Mouse (Mus musculus) layer of hippocampus, adult 9-11 months (tissue): ENCODE results near the gene Ltv1.

Experiments used
- DNase-seq: peaks from one replicate; pipeline ENCODE4 v3.0.0; 2022

Ltv1 gene

DNA sequence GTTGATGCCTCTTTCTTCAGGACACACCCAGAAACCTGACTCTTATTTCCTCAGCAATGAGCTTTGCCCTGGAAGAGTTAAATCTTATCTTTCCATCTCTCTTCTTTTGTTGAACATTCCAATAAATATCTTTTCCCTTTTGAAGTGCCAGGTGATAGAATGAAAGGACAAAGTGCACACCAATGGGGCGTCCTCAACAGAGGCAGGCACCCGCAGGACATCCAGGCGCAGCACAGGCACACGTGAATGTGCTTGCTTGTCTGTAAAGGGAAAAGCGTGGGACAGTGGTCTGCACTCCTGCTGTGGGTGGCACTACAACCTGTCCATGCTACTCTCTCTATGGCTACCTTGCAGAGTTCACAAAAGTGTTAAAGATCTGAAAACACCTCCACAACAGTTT lies 3.1 kb downstream of the Ltv1 start:
- no peak for DNase-seq

DNA sequence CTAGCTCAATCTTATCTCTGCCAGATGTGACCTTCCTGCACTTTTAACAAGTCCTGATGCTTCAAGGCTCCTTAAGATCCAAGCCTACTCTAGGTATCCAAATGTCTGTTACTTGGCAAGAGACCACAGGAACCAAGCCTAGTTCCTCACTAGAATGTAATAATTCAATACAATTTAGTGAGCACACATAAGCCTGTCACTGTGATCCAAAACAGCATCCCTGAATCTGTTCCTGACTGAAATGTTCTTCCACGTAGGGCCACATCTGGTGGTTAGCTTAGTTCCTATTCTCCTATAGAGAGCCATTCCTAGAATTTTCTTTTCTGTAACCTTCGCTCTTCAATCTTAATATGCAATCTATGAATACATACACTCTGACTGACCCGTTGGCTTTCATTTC lies 6.2 kb downstream of the Ltv1 start:
- DNase-seq, result no peak

DNA sequence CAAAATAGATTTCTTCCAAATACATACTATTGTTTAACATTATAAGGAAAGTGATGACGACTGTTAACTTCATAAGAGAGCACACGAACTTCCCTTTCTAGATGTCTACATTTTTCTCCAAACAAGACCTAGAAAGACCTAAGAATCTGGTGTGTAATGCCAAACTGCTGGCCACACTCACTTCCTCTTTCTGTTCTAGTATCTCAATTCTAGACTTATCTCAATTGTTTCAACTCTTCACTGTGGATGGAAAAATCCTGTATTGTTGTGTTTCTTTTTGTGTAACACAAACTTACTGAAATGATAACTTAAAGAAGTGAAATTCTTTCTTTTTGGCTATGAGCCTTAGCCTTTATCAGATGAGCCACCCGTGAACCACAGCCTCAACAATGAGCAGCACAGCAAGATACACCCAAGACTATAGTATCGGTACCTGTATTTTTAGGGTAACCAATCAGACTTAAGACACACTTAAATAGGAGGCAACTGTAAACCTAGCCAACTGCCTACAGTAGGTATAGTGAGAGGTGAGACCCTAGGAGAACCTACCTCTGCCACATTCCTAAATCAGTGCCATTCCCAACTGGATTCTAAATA lies 8.7 kb downstream of the Ltv1 start:
- no peak for DNase-seq

DNA sequence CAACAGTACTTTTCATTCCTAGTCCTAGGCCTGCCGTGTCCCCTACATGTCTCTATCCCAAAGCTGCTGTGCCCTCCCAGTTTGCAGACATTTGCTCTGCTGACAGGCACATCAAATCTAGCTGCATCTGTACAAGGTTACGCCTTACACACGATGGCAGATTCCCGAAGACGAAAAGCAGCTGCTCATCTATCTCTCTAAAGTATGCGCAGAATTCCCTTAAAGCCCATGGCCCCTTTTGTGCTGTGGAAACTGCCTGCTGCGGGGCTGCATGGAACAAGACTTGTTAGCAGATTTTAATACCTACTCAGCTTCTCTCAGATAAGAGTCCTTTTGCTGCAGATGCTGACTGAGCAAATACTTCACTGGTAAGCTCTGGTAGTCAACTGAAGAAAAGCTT lies 12.8 kb downstream of the Ltv1 start:
- no peak for DNase-seq

DNA sequence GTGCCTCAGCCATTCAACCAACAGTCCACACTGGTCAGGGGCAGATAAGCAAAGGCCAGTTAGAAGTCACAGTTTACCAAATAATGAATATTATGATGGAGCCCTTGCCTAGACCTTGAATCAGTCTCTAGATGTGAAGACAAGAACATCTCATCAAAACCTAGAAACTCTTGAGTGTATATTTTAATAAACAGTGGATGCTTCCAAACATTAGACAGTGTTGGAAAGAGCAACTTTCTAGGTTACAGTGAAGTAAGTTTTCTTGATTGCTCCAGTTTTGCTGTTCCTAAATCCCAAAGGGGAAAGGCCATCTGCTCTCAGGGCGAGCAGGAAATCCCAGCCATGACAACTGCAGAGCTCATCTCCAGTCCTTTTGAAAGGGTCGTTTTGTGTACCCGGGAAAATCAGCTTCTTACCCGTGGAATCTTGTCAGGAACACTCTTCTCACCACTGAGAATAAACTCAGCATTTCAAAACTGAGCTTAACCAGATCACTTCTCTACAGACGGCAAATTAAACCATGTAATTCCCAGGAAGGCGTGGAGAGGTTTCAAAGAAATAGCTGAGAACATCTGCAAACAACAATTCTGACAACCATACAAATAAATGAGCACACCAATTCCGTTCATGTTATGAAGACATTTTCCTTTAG lies 14.9 kb downstream of the Ltv1 start, which contains the start of gene Zc2hc1b:
TSS of gene Zc2hc1b (minus strand) at position 51 of the 652 bp plus-strand sequence.
- no peak for DNase-seq

DNA sequence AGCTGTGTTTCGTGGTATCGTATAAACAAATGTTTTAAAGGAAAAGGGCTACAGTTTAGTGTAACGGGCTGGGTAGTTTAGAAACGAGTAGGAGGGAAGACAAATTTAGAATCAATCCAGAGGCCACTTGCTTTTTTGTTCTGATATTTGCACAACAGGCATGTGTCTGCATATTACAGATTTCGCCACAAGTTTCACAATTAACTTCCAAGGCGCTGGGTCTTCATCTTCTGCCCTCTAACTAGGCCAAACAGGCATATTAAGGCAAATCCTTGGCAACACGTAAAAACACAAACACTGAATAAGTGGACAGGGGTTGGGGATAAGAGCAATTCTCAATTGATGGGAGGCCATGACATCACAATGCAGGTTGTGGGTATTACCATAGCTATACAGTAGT lies 17.1 kb downstream of the Ltv1 start:
- no peak for DNase-seq

DNA sequence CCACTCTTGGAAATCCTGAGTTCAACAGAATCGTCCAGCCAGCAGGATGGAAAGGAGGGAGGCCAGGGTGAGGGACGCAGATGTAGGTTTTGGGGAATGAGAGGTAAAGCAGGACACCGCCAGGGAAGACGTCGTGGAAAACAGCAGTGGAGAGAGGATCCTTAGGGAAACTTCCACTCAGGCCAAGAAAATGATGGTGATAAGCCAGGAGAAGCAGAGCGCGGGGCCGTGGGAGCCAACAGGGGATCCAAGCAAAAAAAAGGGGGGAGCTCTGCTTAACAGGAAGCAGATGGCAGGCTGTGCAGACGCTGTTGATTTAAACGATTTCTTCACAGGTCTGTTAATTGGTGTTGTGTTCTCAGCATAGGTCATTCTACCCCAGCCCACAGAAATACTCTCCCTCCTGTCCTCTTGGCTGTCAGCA lies 20.2 kb downstream of the Ltv1 start:
- DNase-seq, result no peak

DNA sequence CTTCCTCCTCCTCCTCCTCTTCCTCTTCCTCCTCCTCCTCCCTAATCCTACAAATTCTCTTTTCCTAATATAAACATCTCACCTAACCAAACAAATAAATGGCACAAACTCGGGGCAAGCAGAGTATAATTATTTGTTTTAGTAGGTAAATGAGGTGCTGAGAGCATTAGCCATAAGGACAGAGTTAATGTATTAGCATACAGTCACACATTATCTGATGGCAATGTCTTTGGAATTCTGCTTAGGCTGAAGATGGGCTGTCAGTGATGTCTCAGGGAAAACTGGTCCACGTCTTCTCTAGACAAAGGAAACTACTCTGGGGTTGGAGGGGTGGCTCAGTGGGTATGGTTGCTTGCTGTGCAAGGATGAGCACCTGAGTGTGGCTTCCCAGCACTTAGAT lies 21.5 kb downstream of the Ltv1 start:
- DNase-seq, result no peak

DNA sequence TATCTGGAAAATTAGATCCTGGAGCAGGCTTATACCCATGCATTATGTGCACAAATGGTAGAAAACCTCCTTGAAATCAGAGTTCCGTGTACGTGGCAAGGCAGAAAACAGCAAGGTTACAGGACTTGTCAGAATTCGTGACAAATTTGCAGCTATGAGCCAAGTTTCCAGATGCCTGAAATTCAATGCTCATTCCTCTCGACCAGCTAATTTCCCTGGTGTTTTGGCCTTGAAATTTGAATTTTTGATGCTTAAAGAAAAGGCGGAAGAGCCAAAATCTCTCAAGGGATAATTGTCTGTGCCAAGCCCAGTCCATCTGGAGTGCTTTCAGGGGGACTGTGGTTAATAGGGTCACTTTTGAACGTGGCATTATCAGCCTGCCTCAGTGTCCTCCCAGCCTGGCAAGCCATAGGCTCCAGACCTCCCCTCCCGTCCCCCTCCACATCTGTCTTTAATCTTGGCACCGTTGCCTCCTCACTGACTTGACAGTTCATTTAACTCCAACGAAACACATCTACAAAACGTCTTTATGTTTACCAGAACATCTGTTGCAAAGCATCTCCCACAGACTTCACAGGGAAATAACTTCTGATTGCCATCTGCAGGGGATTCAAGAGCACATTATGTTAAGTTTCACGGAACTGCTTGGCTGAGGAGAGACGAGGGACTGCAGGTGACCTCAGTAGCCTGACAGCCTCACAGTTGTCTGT lies 22.1 kb downstream of the Ltv1 start:
- DNase-seq, result no peak

DNA sequence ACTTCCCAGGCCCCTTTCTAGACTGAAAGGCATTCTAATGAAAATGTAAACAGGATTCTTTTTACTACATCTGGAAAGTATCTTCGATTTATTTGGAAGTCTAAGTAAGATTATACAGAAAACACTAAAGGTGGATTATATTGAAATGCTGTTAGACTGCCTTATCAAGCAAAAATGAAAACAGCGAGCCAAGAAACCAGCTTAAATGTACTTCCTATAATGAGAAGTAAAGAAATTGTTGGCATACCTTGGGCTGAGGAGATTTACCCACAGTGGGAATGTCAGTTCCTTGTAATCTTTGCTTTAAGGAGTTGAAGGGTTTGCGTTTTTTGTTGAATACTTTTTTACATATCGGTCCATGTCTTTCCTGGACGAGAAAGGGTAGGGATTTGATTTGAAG lies 24.5 kb downstream of the Ltv1 start:
- DNase-seq, result no peak

DNA sequence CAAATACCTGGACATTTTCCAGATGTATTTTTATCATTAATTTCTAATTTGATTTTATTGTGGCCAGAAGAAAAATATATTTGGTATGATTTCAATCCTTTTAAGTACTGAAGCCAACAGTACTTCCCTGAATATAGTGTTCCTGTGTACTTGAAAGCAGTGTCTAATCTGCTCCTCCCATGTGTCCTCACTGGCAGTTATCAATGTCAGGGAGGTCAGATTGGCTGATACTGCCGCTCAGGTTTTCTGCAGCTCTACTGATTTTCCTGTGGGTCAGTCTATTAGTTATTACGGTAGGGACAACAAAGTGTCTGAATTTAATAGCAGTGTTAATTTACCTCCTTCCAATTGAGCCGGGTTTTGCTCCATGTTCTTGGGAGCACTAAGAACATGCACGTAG lies 30.9 kb downstream of the Ltv1 start:
- no peak for DNase-seq

DNA sequence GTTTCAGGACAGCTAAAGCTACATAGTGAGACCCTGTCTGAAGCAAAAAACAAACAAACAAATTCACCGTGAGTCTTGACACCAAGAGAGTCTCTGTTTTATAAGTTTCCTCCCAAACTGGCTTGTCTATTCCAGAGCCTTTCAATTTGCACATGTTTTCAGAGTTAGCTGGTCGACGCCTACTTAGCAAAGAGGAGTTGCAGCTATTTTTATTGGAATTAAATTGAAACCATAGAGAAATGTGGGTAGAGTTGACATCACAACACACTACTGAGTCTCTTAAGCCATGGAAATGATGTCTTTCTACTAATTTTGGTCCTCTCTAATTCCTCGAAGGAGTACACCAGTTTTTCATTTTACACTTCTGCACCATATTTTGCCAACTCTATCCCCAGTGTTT lies 32.1 kb downstream of the Ltv1 start:
- DNase-seq, result no peak

DNA sequence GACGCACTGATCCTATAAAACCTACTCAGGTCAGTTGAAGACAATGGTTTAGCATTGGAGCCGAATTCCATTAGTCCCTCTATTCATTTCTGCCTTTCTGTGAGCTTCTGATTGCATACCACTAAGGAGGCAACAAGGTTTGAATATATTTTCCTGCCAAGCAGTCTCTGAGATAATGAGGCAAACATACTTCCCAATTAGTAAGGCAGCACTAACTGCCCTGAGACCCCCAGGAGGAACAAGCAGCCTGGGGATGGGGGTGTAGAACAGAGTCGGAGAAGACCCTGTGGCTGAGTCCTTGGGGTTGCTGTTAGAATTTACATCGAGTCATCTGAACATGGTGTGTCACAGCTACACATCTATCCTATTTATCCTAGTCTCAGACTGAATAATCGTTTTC lies 37.6 kb downstream of the Ltv1 start:
- no peak for DNase-seq

DNA sequence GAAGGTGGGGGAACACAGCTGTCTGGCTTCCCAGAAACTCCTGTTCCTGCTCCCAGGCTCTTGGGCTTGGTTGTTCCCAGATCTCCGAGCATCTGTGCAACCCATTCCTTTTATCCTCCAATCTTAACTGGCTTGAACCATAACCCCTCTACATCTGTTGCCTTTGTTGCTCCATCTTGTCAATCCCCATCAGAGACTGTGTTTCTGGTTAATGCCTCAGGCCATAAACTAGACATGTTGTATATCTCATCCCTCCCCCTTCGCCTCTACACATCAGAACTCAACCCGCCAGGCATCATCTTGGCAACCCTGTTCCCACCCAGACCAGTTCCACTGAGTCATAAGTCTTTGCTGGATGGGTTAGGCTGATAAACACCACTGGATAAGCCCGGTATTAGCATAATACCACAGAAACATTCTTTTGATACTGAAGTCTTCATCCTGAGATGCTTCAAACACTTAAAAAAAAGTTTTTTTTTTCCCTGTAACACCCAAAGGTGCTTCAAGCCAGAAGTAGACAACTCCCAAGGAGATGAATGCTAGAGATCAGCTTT lies 40.1 kb downstream of the Ltv1 start:
- DNase-seq, result no peak

DNA sequence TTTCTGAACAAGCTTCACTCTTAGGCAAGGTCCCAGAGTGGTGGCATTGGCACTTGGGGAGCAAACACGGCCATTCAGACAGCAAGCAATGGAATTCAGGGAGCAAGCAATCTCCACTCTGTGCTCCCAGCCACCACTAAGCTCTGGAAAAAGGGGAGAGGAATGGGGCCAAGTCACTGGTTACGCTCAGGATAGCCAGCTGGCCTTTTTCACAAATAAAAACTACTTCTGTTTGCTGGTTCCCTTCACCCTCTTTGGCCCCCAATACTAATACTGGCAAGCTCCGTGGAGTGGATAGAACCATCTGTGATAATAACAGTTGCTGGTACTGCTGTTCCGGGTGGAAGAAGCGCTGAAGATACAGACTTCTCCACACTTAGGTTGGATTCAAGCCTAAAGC lies 41.6 kb downstream of the Ltv1 start:
- DNase-seq, result peak; percentile 29

DNA sequence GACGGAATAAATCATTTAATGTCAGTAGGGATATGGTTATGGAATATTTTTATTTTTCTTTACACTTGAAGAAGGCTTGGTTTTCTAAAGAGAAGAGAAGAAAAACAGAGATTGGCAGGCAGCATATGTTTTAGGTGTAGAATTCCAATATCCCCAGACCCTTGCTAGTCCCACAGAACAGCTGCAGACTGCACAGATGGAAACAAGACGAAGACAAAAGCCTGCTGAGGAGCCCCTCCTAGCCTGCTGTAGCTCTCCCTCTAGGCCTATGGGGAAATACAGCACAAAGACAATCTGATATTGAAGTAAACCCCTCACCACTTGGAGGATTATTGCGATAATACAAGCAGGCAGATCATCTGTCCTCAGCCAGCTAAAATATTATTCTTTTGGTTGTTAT lies 42.5 kb downstream of the Ltv1 start:
- DNase-seq, result no peak

DNA sequence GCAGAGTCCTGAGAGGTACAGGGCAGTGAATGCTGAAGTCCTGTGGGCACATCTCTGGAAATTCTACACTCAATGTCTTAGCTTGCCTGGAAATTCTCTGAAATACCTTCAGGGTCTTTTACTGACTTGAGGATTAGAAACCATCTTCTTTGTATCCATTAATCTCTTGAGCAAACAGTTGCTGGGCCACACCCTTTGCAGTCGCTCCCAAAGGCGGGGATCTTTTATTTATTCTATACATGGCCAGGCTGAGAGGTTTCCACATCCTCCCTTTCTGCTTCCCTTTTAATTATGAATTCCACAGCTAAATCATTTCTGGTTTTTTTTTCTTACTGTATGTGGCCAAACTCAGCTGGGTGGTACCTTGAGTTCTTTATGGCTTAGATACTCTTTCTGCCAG lies 52.5 kb downstream of the Ltv1 start:
- no peak for DNase-seq

DNA sequence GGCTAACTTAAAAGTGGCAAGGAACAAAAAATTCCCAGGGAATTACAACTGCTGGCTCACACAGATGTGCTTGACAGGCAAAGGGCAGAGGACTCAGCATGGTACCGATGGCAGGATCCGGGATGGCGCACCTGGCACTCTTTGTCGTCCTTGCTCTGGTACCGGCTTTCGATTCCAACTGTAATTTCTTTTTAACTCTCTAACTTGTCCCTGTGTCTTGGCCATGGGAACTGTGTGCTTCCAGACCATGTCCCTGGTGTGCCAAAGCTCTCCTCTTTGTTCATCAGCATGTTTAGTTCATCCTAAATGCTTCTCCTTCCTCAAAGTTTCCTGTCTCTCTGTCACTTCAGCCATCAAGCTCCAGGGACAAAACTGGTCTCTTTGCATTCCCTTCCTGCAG lies 55.1 kb downstream of the Ltv1 start:
- DNase-seq, result no peak

DNA sequence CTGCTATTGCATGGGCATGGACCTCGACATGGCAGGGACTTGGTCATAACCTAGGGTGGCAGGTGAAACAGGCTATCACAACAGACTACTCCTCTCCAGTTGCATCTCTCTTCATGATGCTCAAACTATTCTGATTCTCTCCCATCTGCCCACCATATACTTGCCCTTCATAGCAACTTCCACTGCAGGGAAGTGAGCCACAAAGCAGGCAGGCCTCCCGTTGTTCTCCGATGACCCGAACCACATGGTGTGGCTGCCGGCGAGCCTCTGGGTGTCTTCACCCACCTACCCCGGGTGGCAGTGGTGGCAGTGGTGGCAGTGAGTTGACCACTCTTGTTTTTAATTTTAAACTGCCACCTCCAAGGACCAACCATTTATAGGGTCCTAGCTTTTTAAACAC lies 57.2 kb downstream of the Ltv1 start:
- DNase-seq, result no peak

DNA sequence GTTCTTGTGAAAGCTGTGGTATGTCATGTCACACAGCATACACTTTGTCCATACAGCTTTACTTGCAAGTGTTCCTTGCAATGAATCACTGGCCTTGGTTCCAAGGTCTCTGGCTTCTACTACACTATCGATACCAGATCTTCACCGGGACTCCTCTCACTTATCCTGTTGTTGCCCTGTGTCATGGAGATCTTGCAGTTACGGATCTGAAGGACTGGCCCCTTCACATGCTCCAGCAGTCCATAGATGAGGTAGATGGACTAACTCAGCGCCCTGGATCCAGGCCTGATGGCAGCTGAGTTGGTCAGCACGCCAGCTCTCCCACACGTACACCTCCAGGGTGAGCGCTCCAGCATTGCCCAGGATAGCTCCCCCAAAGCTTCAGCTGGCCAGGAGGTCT lies 57.7 kb downstream of the Ltv1 start:
- DNase-seq, result no peak

DNA sequence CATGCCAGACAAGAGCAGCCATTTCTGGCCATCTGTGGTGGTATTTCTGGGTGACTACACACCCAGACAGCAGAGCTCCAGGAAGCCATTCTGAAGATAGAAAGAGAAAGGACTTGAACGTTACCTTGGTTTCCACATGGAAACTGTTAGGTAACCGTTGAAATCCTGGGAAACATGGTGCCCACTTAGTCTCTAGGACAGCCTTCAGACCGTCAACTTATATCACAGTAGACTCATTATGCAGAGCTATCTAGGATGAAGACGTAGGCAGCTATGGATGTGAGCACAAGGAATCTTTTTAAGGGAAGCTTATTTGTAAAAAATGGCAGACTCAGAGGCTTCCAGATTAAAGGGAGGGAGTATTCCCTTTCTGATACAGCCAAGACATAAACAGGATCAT lies 59.1 kb downstream of the Ltv1 start:
- DNase-seq, result no peak
